Mouse (Mus musculus): ENCODE measurements at regions not wholly inside any gene's neighbourhood (a gene's known extent, or its start where the extent isn't known, plus 50 kb on each side); places are given as distances from the start of the nearest gene placed in this dataset.

- peak; percentile 93 for TF ChIP-seq MEF2A (IDR thresholded peaks at IDR 0.05; ENCODE audit: borderline replicate concordance, low read depth, low read length)
- peak; percentile 72 for TF ChIP-seq EP300 (IDR thresholded peaks at IDR 0.05; ENCODE audit: low read length)
- TF ChIP-seq JUND (conservative IDR thresholded peaks at IDR 0.05; ENCODE audit: low read depth, low read length): no peak
- TF ChIP-seq KAT2A (IDR thresholded peaks at IDR 0.05; ENCODE audit: insufficient replicate concordance, low read length): no peak
- TF ChIP-seq MXI1 (IDR thresholded peaks at IDR 0.05; ENCODE audit: low read depth, low read length): no peak
- 0 out of 2 replicates have a peak, but pooled peaks have one; percentile 36 for TF ChIP-seq MAX (IDR thresholded peaks at IDR 0.05; ENCODE audit: low read length)
- TF ChIP-seq SIN3A (IDR thresholded peaks at IDR 0.05; ENCODE audit: low read length): no peak
Measured at GRCm38 (mm10) chr13:101085182-101085581, 252.0 kb upstream of the Slc30a5 start (continued).

GRCm38 (mm10) chr13:101084193-101084592 is 251.0 kb upstream of the Slc30a5 start:
- no peaks in the 10 kb centered on the region for H3K36me3 ChIP-seq (replicated peaks in 1 of 2; ENCODE audit: control insufficient read depth in 1 of 2, insufficient read depth in 1 of 2, low read length in 1 of 2)
- peaks cover 9 to 33% of the 10 kb centered on the region in 2 experiments for H3K4me1 ChIP-seq (ENCODE audit: control insufficient read depth in 1 of 2, insufficient read depth in 2 of 2)
- DNase-seq (ENCODE audit: extremely low read depth): no peak
- dilution Hi-C loops (cut with MboI; ENCODE audit: extremely low pct_ligation_motif_present, extremely low pct_unique_long_range_greater_than_20kb, low sequenced_read_pairs) (no loop called here), in situ Hi-C loops (cut with MboI; ENCODE audit: low pct_ligation_motif_present, low pct_unique_long_range_greater_than_20kb, low sequenced_read_pairs) (no loop called here)
- H3K4me3 ChIP-seq (replicated peaks in 1 of 3; ENCODE audit: low read depth in 2 of 3, low read length in 2 of 3, poor library complexity in 1 of 3): no peak overlapping the region
- H3K9ac ChIP-seq (ENCODE audit: insufficient read depth, low read depth): no peak overlapping the region
- no peak for TF ChIP-seq JUN (IDR thresholded peaks at IDR 0.05; ENCODE audit: insufficient read depth, low read depth, low read length)
- no peak for TF ChIP-seq CHD2 (IDR thresholded peaks at IDR 0.05; ENCODE audit: low read length)
- TF ChIP-seq MAFK (IDR thresholded peaks at IDR 0.05; ENCODE audit: insufficient replicate concordance, low read length): no peak
- TF ChIP-seq ELF1 (IDR thresholded peaks at IDR 0.05; ENCODE audit: low read depth, low read length): no peak
- TF ChIP-seq ZNF384 (IDR thresholded peaks at IDR 0.05; ENCODE audit: low read depth, low read length): no peak
- no peak for TF ChIP-seq CTCF (conservative IDR thresholded peaks at IDR 0.05 in 1 of 2, IDR thresholded peaks at IDR 0.05 in 1 of 2; ENCODE audit: low read depth in 2 of 2, low read length in 2 of 2)
- no peak for TF ChIP-seq NELFE (IDR thresholded peaks at IDR 0.05; ENCODE audit: low read depth, low read length)
- TF ChIP-seq USF2 (conservative IDR thresholded peaks at IDR 0.05; ENCODE audit: low read depth, low read length): no peak
- TF ChIP-seq IRF4 (IDR thresholded peaks at IDR 0.05; ENCODE audit: low read depth, low read length): no peak
- TF ChIP-seq TBP (conservative IDR thresholded peaks at IDR 0.05; ENCODE audit: low read depth, low read length): no peak
- TF ChIP-seq ZKSCAN1 (IDR thresholded peaks at IDR 0.05; ENCODE audit: borderline replicate concordance, low read depth, low read length): no peak
- TF ChIP-seq SIN3A (IDR thresholded peaks at IDR 0.05; ENCODE audit: low read length): no peak
- TF ChIP-seq KAT2A (IDR thresholded peaks at IDR 0.05; ENCODE audit: insufficient replicate concordance, low read length): no peak
- no peak for TF ChIP-seq ZMIZ1 (IDR thresholded peaks at IDR 0.05; ENCODE audit: low read depth, low read length)
- no peak for TF ChIP-seq GABPA (IDR thresholded peaks at IDR 0.05; ENCODE audit: insufficient replicate concordance, low read depth, low read length)
- TF ChIP-seq RAD21 (IDR thresholded peaks at IDR 0.05; ENCODE audit: low read depth, low read length): no peak
- no peak for TF ChIP-seq ETS1 (conservative IDR thresholded peaks at IDR 0.05; ENCODE audit: low read depth, low read length)
- no peak for TF ChIP-seq TCF12 (IDR thresholded peaks at IDR 0.05; ENCODE audit: low read depth, low read length)
- no peak for TF ChIP-seq BHLHE40 (IDR thresholded peaks at IDR 0.05; ENCODE audit: low read depth, low read length)
- H3K79me2 ChIP-seq (replicated peaks; ENCODE audit: control insufficient read depth, extremely low read depth, insufficient read depth, poor library complexity, severe bottlenecking): no peaks in the 10 kb centered on the region
- no peak overlapping the region for H3K4me2 ChIP-seq (ENCODE audit: insufficient read depth, low read depth, poor library complexity, severe bottlenecking)
- H3K9me3 ChIP-seq (replicated peaks; ENCODE audit: low read length): no peaks in the 10 kb centered on the region
- no peaks in the 10 kb centered on the region for H3K27me3 ChIP-seq (replicated peaks)
- H3K27ac ChIP-seq (ENCODE audit: insufficient read depth, low read depth): no peak overlapping the region

All from CH12.LX (cell line).